Mouse (Mus musculus) lung, postnatal 0 days (tissue): ENCODE results near the gene Prpf3.

ENCODE experiments used
- CTCF ChIP-seq: IDR thresholded peaks from 2 replicates; pipeline ENCODE4 v1.5.1; 2016; ENCODE audit warnings: antibody characterized with exemption, mild to moderate bottlenecking
- EP300 ChIP-seq: IDR thresholded peaks from 2 replicates; pipeline ENCODE4 v1.6.1; 2016; ENCODE audit warnings: antibody characterized with exemption, mild to moderate bottlenecking, control low read depth

DNA sequence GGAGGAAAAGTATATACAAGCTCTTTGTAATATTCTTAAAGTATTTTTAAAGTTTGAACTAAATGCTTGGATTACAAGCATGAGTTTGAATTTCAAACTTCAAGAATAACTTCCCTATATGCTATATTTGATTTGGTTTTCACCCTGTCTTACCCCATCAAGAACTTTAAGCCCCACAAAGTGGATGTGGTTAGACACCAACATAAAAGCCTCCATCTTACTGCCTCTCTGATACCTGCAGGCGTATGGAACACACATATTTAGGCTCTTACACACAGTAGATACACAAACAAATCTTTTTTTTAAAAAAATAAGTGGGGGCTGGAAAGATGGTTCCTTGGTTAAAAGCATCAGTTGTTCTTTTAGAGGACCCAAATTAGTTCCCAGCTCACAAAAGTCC, 61.4 kb downstream of the Prpf3 start:
- TF ChIP-seq CTCF (no peak), EP300 (no peak)
